Mouse (Mus musculus) small intestine, adult 2 months (tissue): ENCODE data around the gene Npas3. TPM values are rescaled to one million over a fixed set of nuclear protein-coding genes. Genes with fewer than 3 reads are reported as not detected.

ENCODE experiments used
- H3K27ac ChIP-seq: fragments of 200-500 bp; 2 replicates; pipeline ENCODE4 v1.5.1; 2012; ENCODE audit warnings: low read depth, low read length, control low read depth, inconsistent platforms; ENCODE audit not compliant: insufficient read depth
- H3K27me3 ChIP-seq: fragments of 200-500 bp; 2 replicates; pipeline ENCODE4 v1.6.1; 2012; ENCODE audit warnings: mild to moderate bottlenecking, moderate library complexity, low read length, inconsistent platforms; ENCODE audit not compliant: control insufficient read depth, insufficient read depth
- H3K36me3 ChIP-seq: fragments of 200-500 bp; 2 replicates; pipeline ENCODE4 v1.6.1; 2012; ENCODE audit warnings: mild to moderate bottlenecking, low read length, control low read depth, inconsistent platforms; ENCODE audit not compliant: control insufficient read depth, insufficient read depth
- H3K4me1 ChIP-seq: fragments of 200-500 bp; 2 replicates; pipeline ENCODE4 v1.6.1; 2012; ENCODE audit warnings: low read length, inconsistent platforms, mixed read lengths; ENCODE audit not compliant: control insufficient read depth, insufficient read depth, insufficient read length
- H3K4me3 ChIP-seq: fragments of 200-500 bp; 2 replicates; pipeline ENCODE4 v1.5.1; 2012; ENCODE audit warnings: low read depth, mild to moderate bottlenecking, control low read depth, inconsistent platforms, low read length, moderate library complexity
- CTCF ChIP-seq: fragments of 200-500 bp; IDR thresholded peaks from 2 replicates; pipeline ENCODE4 v1.5.1; 2012; ENCODE audit warnings: low read depth, mild to moderate bottlenecking, control low read depth, inconsistent platforms, low read length, moderate library complexity, mixed read lengths; ENCODE audit not compliant: insufficient replicate concordance, insufficient read length; ENCODE audit errors: extremely low read depth
- POLR2A ChIP-seq: fragments of 200-500 bp; IDR thresholded peaks from 2 replicates; pipeline ENCODE4 v1.6.1; 2012; ENCODE audit warnings: low read depth, mild to moderate bottlenecking, control low read depth, inconsistent platforms, low read length, moderate library complexity
- WGBS: fragments of 180-500 bp; shearing (Covaris S2); methylation state at CpG from one replicate; pipeline ENCODE4 v1.1.7; 2018; 5-methylcytosine and 5-hydroxymethylcytosine counted together
- polyA plus RNA-seq: library from polyadenylated mRNA; depleted of rRNA; stranded (reverse); fragments of >200 nt; gene quantifications from 2 replicates; pipeline ENCODE4 v1.2.3, GENCODE M21; 2012

Npas3 gene
- polyA plus RNA-seq, 1 experiment, result 0.13 TPM

DNA sequence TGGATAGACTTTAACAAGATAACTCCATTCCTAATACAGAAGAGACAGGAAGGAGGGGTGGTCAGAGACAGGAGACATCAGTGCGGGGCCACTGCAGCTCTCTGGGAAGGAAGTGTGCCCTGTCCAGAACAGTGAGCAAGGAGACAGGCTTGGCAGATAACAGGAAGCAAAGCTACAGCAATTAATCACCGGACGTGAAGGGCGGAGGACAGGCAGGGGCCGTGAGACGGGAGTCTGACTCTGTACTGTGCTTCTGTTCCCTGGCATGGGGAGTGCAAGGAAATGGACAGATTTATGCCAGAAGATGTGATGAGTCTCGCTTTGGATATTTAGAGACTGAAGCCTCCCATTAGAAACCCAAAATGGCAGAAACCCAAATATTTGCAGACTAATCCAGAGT lies 47.3 kb downstream of the Npas3 start:
- Histone ChIP-seq H3K36me3 (no peaks in the 10 kb centered on the region), H3K4me1 (no peaks in the 10 kb centered on the region), H3K27ac (no peak overlapping the region), H3K27me3 (no peaks in the 10 kb centered on the region), H3K4me3 (no peak overlapping the region)
- TF ChIP-seq POLR2A, result no peak
- WGBS, result 32% methylated on average over 7 of the region's 7 CpGs

DNA sequence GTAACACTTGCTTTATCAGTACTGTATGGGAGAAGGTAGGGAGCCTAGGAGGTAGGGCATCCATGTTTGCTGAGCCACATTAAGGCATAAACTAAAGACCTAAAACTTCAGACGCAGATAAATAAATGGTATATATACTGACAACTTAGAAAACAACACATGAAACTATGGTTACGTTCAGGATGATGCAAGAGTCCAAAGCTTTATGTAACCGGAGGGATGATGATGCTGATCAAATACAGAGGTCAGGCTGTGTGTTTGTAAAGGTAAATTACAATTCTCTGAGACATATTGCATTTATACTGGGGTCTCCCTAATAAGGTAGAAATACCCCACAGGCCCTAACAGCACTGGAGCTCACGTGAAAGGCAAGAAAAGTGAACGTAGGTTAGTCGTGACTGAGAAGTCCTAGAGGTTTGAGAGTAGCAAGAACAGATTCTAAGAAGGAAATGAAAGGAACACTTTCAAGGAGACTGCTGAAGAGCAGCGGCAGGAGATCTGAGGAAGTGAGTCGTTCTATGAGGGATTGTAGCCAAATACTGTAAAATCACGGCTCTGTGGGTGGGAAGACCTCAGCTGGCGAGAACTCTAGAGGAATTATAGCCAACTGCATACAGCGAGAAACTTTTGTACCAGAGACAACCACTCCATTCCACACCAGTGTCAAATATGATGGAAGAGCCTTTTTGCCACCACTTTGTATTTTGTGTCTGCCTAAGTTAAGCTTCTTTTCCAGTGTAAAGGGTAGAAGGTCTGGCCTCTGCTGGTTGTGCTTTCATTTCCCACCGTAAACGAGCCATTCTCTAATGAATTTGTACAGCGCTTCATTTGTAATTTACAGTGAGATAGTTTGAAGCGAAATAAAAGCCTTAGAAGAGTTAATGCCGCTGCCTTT lies 49.7 kb downstream of the Npas3 start:
- TF ChIP-seq POLR2A, result no peak
- no peak for TF ChIP-seq CTCF
- H3K27ac ChIP-seq, result no peak overlapping the region
- no peak overlapping the region for H3K4me3 ChIP-seq
- H3K36me3 ChIP-seq, result no peaks in the 10 kb centered on the region
- H3K4me1 ChIP-seq, result no peaks in the 10 kb centered on the region
- WGBS, result 69% methylated on average over 16 of the region's 16 CpGs
- H3K27me3 ChIP-seq, result no peaks in the 10 kb centered on the region

- no peak for TF ChIP-seq CTCF
- no peak for TF ChIP-seq POLR2A
- WGBS, result 58% methylated on average over 2 of the region's 2 CpGs
- H3K36me3 ChIP-seq, result no peaks in the 10 kb centered on the region
- no peaks in the 10 kb centered on the region for H3K4me1 ChIP-seq
- no peaks in the 10 kb centered on the region for H3K27me3 ChIP-seq
- H3K4me3 ChIP-seq, result no peak overlapping the region
- H3K27ac ChIP-seq, result no peak overlapping the region
These were observed 52.5 kb downstream of the Npas3 start for GRCm38 (mm10) chr12:53300964-53301363.

DNA sequence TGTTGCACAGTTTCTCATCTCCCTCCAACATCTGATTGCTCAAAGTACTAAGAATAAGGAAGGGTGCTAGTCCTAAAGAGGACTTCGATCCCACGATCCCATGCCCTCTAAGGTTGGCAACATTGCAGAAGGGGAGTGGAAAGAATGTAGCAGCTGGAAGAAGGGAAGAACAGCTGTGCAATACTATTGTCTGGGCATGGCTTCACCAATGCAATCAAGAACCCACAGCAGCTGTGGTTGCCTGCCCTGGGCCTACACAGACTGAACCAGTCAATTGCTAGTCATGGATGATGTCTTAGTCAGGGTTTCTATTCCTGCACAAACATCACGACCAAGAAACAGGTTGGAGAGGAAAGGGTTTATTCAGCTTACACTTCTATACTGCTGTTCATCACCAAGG lies 53.7 kb downstream of the Npas3 start:
- Histone ChIP-seq H3K27ac (no peak overlapping the region), H3K27me3 (no peaks in the 10 kb centered on the region), H3K36me3 (no peaks in the 10 kb centered on the region), H3K4me3 (no peak overlapping the region), H3K4me1 (no peaks in the 10 kb centered on the region)
- no peak for TF ChIP-seq POLR2A
- no peak for TF ChIP-seq CTCF
- WGBS, result 73% methylated on average over 3 of the region's 3 CpGs

GRCm38 (mm10) chr12:53316715-53317114 lies 68.2 kb downstream of the Npas3 start:
- Histone ChIP-seq H3K27ac (no peak overlapping the region), H3K4me3 (no peak overlapping the region), H3K36me3 (no peaks in the 10 kb centered on the region), H3K4me1 (no peaks in the 10 kb centered on the region), H3K27me3 (no peaks in the 10 kb centered on the region)
- TF ChIP-seq POLR2A (no peak), CTCF (no peak)
- WGBS, result 26% methylated on average over 2 of the region's 2 CpGs

- no peaks in the 10 kb centered on the region for H3K27me3 ChIP-seq
- no peak overlapping the region for H3K4me3 ChIP-seq
- H3K36me3 ChIP-seq, result no peaks in the 10 kb centered on the region
- H3K27ac ChIP-seq, result no peak overlapping the region
- TF ChIP-seq POLR2A (no peak), CTCF (no peak)
- 56% methylated on average over 3 of the region's 3 CpGs for WGBS
- no peaks in the 10 kb centered on the region for H3K4me1 ChIP-seq
These were observed 69.3 kb downstream of the Npas3 start for GRCm38 (mm10) chr12:53317801-53318200.

- H3K4me3 ChIP-seq, result no peak overlapping the region
- H3K36me3 ChIP-seq, result no peaks in the 10 kb centered on the region
- TF ChIP-seq POLR2A (no peak), CTCF (no peak)
- H3K27ac ChIP-seq, result no peak overlapping the region
- WGBS, result 78% methylated on average over 2 of the region's 2 CpGs
- no peaks in the 10 kb centered on the region for H3K27me3 ChIP-seq
- H3K4me1 ChIP-seq, result no peaks in the 10 kb centered on the region
These were observed 72.0 kb downstream of the Npas3 start for GRCm38 (mm10) chr12:53320526-53320925.
